Mouse (Mus musculus) limb, embryonic 13.5 days (tissue): ENCODE results near the gene Cd109. TPM values are rescaled to one million over a fixed set of nuclear protein-coding genes. Genes with fewer than 3 reads are reported as not detected.

Experiments used
- polyA plus RNA-seq: library from polyadenylated mRNA; unstranded; fragments of >200 nt; fragmentation: Nextera tagmentation; extraction: Ambion mirVana; gene quantifications from 2 replicates; pipeline ENCODE4 v1.2.1, GENCODE M21; 2015

The Cd109 gene
- polyA plus RNA-seq, 1 experiment from 2014 or later = 6.8 TPM

Other genes with a start within 250 kb of the Cd109 start
- 0.33 and 0.50 TPM in 2 replicates for gene Dppa5a, start 247.4 kb upstream of the Cd109 start, polyA plus RNA-seq
- 3.8 TPM in 2 replicates for gene Ooep, start 236.8 kb upstream of the Cd109 start, polyA plus RNA-seq
- 0.40 and 0.46 TPM in 2 replicates for gene Ddx43, start 219.8 kb upstream of the Cd109 start, polyA plus RNA-seq
- gene Cgas, start 172.3 kb upstream of the Cd109 start, polyA plus RNA-seq = 2.5 and 2.6 TPM in 2 replicates
- 21.1 and 23.6 TPM in 2 replicates for gene Mto1, start 167.3 kb upstream of the Cd109 start, polyA plus RNA-seq
- 0.27 and 0.28 TPM in 2 replicates for gene Gm17324, start 166.8 kb upstream of the Cd109 start, polyA plus RNA-seq
- 5,052 and 5,054 TPM in 2 replicates for gene Eef1a1, start 126.4 kb upstream of the Cd109 start, polyA plus RNA-seq
- gene Slc17a5, start 27.5 kb upstream of the Cd109 start, polyA plus RNA-seq = 17.5 and 20.3 TPM in 2 replicates